Mouse (Mus musculus): ENCODE measurements at regions not wholly inside any gene's neighbourhood (a gene's known extent, or its start where the extent isn't known, plus 50 kb on each side); places are given as distances from the start of the nearest gene placed in this dataset.

DNA sequence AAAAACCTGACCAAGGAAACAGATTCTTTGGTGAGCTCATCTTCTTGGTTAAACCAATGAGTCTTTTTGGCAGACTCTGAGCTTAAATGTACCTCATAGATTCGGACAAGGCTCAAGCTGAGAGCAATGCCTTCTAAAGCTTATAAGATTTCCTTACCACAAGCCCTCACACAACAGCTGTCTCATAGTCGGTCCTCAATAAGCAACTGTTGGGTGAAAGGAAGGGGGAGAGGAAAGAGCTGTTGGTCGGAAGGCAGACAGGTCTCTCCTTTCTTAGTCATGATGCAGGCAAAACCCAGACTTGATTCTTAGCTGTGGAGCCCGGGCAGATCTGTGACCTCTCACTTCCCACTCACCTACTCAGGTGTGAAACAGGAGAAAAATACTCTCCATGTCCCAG is 50.8 kb upstream of the 1700016C15Rik start:
- no peak for DNase-seq
